Mouse (Mus musculus): ENCODE data around the gene Sult4a1.

Gene Sult4a1

GRCm38 (mm10) chr15:84037067-84037466 is 68.5 kb downstream of the Sult4a1 start:
- DNase-seq (ENCODE audit: low read depth) = no peak

Data from naive thymus-derived CD4-positive, alpha-beta T cell, adult 2 months (primary cell).